Mouse (Mus musculus): ENCODE data around the gene Alg2. TPM values are rescaled to one million over a fixed set of nuclear protein-coding genes. Genes with fewer than 3 reads are reported as not detected.

Alg2 gene
- polyA plus RNA-seq (2012; rRNA removed), result 5.3 and 5.5 TPM in 2 replicates

GRCm38 (mm10) chr4:47473968-47474729 is at the start of gene Alg2, which contains the start of gene Sec61b:
TSS of gene Alg2 (minus strand) at chr4:47474333.
TSS of gene Sec61b (plus strand) at chr4:47474658.

Other genes with a start within 250 kb of the Alg2 start
- 5.3 and 5.8 TPM in 2 replicates for gene Tgfbr1, start 121.1 kb downstream of the Alg2 start, polyA plus RNA-seq (2012; rRNA removed)
- gene Sec61b, start 325 bp upstream of the Alg2 start, polyA plus RNA-seq (2012; rRNA removed), result 263 and 268 TPM in 2 replicates